Mouse (Mus musculus): ENCODE results near the gene Olfr993.

Olfr993 gene

DNA sequence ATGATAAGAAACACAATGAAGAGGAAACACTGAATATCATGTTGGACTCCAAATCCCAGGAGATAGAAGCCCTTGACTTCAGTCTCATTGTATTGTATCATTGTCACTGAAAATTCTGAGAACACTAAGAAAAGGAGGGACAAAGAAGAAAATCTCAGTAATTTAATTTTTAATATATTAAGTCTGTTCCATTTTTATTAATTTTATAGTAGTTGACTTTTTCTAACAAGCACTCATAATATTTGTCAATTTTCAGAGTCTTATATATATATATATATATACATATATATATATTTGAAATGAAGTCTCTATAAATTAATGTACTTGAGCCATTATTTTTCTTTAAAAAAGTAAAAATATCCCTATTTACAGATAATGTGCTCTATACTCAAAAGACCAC lies at the start of gene Olfr993:
TSS of gene Olfr993 (minus strand) at position 101 of the 400 bp plus-strand sequence.
- DNase-seq = no peak

DNA sequence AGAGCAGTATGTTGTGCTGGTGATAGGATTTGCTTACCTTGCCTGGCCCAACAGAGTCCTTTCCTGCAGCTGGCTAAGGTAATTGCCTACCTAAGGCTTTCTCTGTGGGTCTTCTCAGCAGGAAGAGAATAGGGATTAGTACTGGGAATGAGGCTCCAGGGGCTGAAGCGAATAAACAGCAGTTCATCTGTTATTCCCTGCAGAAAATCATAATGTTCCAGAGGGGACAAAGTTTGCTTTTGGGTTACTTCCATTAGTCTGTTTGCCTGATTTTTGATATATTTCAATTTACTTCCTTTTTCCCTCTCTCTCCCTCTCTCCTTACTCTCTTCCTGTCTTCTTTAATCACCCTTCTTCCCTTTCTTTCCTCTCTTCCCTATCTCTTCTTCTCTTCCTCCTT lies 28.9 kb upstream of the Olfr993 start, which contains the start of gene Olfr995:
TSS of gene Olfr995 (minus strand) at position 101 of the 400 bp plus-strand sequence.
- DNase-seq = no peak

DNA sequence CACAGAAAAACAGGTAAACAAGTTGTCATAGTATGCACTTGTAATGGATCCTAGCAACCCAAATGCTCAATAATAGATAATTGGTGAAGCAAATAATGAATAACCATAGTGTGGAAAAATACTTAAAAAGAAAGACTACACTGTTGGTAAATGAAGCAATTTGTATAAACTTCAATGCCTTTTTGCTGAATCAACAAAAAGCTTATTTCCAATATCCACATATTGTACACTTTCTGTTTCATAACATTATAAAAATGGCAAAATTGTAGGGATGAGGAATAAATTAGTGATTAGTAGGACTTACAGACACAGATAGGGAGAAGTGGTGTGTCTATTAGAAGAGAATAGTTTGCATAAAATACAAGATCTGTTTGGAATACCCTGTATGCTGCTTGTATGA lies 27.9 kb upstream of the Olfr993 start:
- no peak for DNase-seq

DNA sequence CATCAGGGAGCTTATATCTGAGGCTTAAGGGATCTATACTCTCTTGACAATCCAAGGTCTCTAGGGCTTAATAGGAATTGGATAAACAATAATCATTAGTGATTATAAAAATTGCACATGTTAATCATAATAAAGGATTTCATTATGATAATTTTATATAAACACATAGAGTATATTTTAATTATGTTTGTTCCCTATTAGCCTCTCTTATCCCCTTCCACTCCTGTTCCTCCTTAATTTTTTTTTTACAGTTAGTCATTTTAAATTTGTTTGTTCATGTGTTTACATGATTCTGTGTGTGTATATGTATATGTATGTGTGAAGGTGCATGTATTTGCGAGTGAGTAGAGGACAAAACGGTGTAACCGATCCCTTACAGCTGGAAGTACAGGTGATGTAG lies 21.7 kb upstream of the Olfr993 start, which contains the start of gene Olfr994:
TSS of gene Olfr994 (minus strand) at position 101 of the 400 bp plus-strand sequence.
- no peak for DNase-seq

DNA sequence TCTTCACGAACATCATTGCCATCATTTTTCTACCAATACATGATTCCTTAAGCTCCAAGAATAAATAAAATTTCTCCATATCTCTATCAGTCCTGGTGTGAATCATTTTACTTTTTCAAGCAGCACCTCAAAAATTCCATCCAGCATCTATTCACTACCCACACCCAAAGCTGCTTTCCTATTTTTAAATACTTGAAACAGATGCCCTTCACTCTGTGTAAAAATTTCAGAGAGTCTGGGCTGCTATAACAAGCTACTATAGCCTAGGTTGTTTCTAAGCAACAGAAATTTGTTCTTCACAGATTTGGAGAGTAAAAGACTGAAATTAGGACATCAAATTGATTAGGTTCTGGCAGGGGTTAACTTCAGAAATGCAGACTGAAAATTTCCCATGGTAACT lies 11.2 kb upstream of the Olfr993 start:
- no peak for DNase-seq

DNA sequence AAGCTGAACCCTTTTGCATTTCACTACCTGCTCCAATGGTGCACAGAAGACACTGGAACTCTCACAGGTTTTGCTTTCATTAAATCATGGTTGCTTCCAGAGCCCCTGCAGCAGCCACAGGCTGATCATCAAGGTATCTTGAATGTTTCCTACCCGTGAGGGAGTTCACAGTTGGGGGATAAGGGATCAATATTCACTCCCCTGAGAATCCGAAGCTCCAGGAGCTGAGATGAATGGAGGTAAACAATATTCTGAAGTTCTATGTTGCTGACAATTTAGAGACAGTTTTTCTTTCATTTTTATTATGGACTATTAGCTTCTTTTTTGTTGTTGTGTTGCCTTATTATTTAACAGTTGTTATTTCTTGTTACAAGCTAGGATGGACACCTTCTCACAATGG lies 5.3 kb downstream of the Olfr993 start, which contains the start of gene Olfr992:
TSS of gene Olfr992 (minus strand) at position 101 of the 400 bp plus-strand sequence.
- no peak for DNase-seq

Data from right cerebral cortex, postnatal 4 days (tissue).